Comparison of ENCODE assay signal across 17 mouse cellular contexts in genomic region chr9:94621902-94622301, GRCm38 (mm10). TPM values are rescaled to one million over a fixed set of nuclear protein-coding genes. Genes with fewer than 3 reads are reported as not detected.
A peak's percentile ranks its signal among the peaks of the same experiment; 100 is the strongest.
DNase-seq lines count a peak whose midpoint lies in the region; ATAC-seq and TF ChIP-seq lines count a peak whose summit lies in the region.
"Had no signal": no experiment of that assay in that cellular context is flagged by ENCODE, and none has a peak within 500 bp of the region (broad histone marks: within the 10 kb centered on the region; RNA-seq: fewer than 3 reads in every experiment).

No protein-coding gene starts in this region.

- H3K4me2 ChIP-seq in forebrain, embryonic 11.5 days (ENCODE audit: low read depth, low read length, severe bottlenecking): no peak overlapping the region
- no peak overlapping the region for H3K4me2 ChIP-seq in forebrain, embryonic 15.5 days (replicated peaks)
- H3K4me2 ChIP-seq in kidney, postnatal 0 days (ENCODE audit: low read length): no peak overlapping the region
- H3K4me2 ChIP-seq: forebrain, embryonic 12.5 days had no signal

- no peak overlapping the region for H3K9ac ChIP-seq in forebrain, embryonic 11.5 days (ENCODE audit: low read length)
- no peak overlapping the region for H3K9ac ChIP-seq in forebrain, embryonic 15.5 days (replicated peaks)
- H3K9ac ChIP-seq in kidney, postnatal 0 days (ENCODE audit: low read depth, low read length): no peak overlapping the region
- H3K9ac ChIP-seq: forebrain, embryonic 12.5 days had no signal

- no peaks in the 10 kb centered on the region for H3K36me3 ChIP-seq in forebrain, embryonic 11.5 days (ENCODE audit: control insufficient read depth, insufficient read depth, low read length)
- H3K36me3 ChIP-seq in forebrain, embryonic 15.5 days: no peaks in the 10 kb centered on the region
- H3K36me3 ChIP-seq in kidney, postnatal 0 days (ENCODE audit: insufficient read depth, low read length): no peaks in the 10 kb centered on the region
- H3K36me3 ChIP-seq: forebrain, embryonic 12.5 days had no signal

- no peaks in the 10 kb centered on the region for H3K9me3 ChIP-seq in forebrain, embryonic 11.5 days (ENCODE audit: control insufficient read depth, low read length)
- no peaks in the 10 kb centered on the region for H3K9me3 ChIP-seq in forebrain, embryonic 15.5 days
- H3K9me3 ChIP-seq in kidney, postnatal 0 days (replicated peaks; ENCODE audit: low read length): no peaks in the 10 kb centered on the region
- H3K9me3 ChIP-seq: forebrain, embryonic 12.5 days had no signal

- H3K27me3 ChIP-seq in forebrain, embryonic 11.5 days (ENCODE audit: control insufficient read depth, insufficient read depth, low read length): no peaks in the 10 kb centered on the region
- H3K27me3 ChIP-seq in forebrain, embryonic 15.5 days: no peaks in the 10 kb centered on the region
- H3K27me3 ChIP-seq in kidney, postnatal 0 days (ENCODE audit: insufficient read depth, low read length): no peaks in the 10 kb centered on the region
- H3K27me3 ChIP-seq: forebrain, embryonic 12.5 days; Patski had no signal

- WGBS in forebrain, embryonic 11.5 days: 68% methylated on average over 2 of the region's 2 CpGs
- 84% methylated on average over 2 of the region's 2 CpGs for WGBS in forebrain, embryonic 15.5 days
- WGBS in kidney, postnatal 0 days: 57% methylated on average over 2 of the region's 2 CpGs

- H3K4me3 ChIP-seq in forebrain, embryonic 11.5 days (ENCODE audit: low read depth, low read length): no peak overlapping the region
- no peak overlapping the region for H3K4me3 ChIP-seq in forebrain, embryonic 15.5 days
- no peak overlapping the region for H3K4me3 ChIP-seq in kidney, postnatal 0 days (replicated peaks; ENCODE audit: low read depth, low read length)
- H3K4me3 ChIP-seq: forebrain, embryonic 12.5 days had no signal

- no peak for TF ChIP-seq CTCF in kidney, postnatal 0 days (IDR thresholded peaks at IDR 0.05; ENCODE audit: low read depth)

- no peak for ATAC-seq in forebrain, embryonic 11.5 days (replicated peaks; ENCODE audit: low FRiP score)
- no peak for ATAC-seq in forebrain, embryonic 15.5 days (replicated peaks)
- no peak for ATAC-seq in kidney, postnatal 0 days (replicated peaks; ENCODE audit: low FRiP score, low read depth)
- ATAC-seq: inflammation-experienced regulatory T-cells, adult 6 months; midbrain, embryonic 16.5 days; Patski had no signal

- no peak overlapping the region for H3K27ac ChIP-seq in forebrain, embryonic 11.5 days (ENCODE audit: low read depth, low read length)
- H3K27ac ChIP-seq in forebrain, embryonic 15.5 days (replicated peaks): no peak overlapping the region
- no peak overlapping the region for H3K27ac ChIP-seq in kidney, postnatal 0 days
- H3K27ac ChIP-seq: forebrain, embryonic 12.5 days had no signal

- DNase-seq in forebrain, embryonic 11.5 days (ENCODE audit: low spot score): peak; percentile 16
- peak; percentile 31 for DNase-seq in kidney, postnatal 0 days (ENCODE audit: low spot score)
- DNase-seq in kidney, adult 8-10 months: no peak
- peak; percentile 47 for DNase-seq in R1 (ENCODE audit: low read depth, low spot score)
- DNase-seq in thymus, postnatal 10 days (ENCODE audit: low spot score in 2 of 2): peak; percentile 18
- DNase-seq in frontal cortex, postnatal 14 days (ENCODE audit: low spot score in 2 of 2): no peak
- DNase-seq: adrenal gland, postnatal 36 days; cerebellum, adult 9-10 months; kidney, adult 9 months; kidney, postnatal 4 days; lung, postnatal 10 days; right cerebral cortex, adult 18-20 months had no signal

- H3K4me1 ChIP-seq in forebrain, embryonic 11.5 days (replicated peaks; ENCODE audit: control insufficient read depth, insufficient read depth, low read length): no peaks in the 10 kb centered on the region
- H3K4me1 ChIP-seq in forebrain, embryonic 15.5 days: no peaks in the 10 kb centered on the region
- no peaks in the 10 kb centered on the region for H3K4me1 ChIP-seq in kidney, postnatal 0 days (replicated peaks; ENCODE audit: insufficient read depth, low read length)
- H3K4me1 ChIP-seq: forebrain, embryonic 12.5 days had no signal

RNA-seq across cellular contexts. Expression of gene Slc9a9, which starts 47.8 kb away (rescaled TPM):
- polyA plus RNA-seq in forebrain, embryonic 11.5 days (2014; fragmentation: Nextera tagmentation; extraction: Ambion mirVana): 1.6 and 2.0 TPM in 2 replicates
- polyA plus RNA-seq in forebrain, embryonic 15.5 days (2015; fragmentation: Nextera tagmentation; extraction: Ambion mirVana): 2.5 and 3.0 TPM in 2 replicates
- polyA plus RNA-seq in kidney, postnatal 0 days (2015; fragmentation: Nextera tagmentation; extraction: Ambion mirVana): 2.6 and 2.7 TPM in 2 replicates

Comparison
In these comparisons a context has a peak if more than half of its experiments do, and no peak if none do; other contexts are left out.
1. DNase-seq: peak in forebrain, embryonic 11.5 days (single experiment), kidney, postnatal 0 days (single experiment), R1 (single experiment) and thymus, postnatal 10 days (2 of 2); none in kidney, adult 8-10 months (0 of 2) and frontal cortex, postnatal 14 days (0 of 2).